Comparison of ENCODE assay signal across 8 mouse cellular contexts in the genomic region with DNA sequence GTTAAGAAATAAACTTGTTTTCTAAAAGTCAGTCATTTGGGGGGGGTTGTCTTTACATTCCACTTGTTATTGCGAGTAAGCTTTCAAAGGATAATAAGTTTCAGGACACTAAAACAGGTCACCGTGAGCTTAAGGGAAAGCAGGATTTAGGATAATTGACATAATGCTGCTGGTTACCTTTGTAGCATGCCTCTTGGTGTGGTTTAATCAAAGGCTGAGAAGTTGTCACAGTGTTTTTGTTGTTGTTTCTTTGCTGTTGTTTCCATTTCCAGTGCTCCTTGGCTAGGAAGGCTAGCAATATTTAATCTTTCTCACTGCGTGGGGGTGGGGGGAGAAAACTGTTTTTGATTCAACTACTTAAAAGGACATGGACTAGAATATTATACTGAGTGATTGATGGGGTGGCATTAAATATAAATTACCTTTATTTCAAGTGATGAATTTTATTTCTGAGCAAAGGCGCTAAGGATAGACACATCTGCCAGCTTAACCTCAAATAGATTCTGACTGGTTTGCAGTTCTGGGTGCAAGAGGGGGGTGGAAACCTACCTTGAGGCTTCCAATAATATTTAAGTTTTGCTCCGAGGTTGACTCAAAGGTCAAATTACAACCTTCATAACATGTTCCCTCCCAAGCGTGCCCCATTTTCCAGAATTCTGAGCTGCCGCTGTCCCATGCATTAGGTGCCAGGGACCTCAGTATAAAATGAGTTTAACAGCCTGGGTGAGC. TPM values are rescaled to one million over a fixed set of nuclear protein-coding genes. Genes with fewer than 3 reads are reported as not detected.
A peak's percentile ranks its signal among the peaks of the same experiment; 100 is the strongest.
DNase-seq lines count a peak whose midpoint lies in the region; ATAC-seq and TF ChIP-seq lines count a peak whose summit lies in the region.

No protein-coding gene starts in this region.

- no peaks in the 10 kb centered on the region for H3K27me3 ChIP-seq in CH12.LX (replicated peaks)
- no peaks in the 10 kb centered on the region for H3K27me3 ChIP-seq in hindbrain, embryonic 11.5 days (ENCODE audit: control insufficient read depth, insufficient read depth, low read length)
- no peaks in the 10 kb centered on the region for H3K27me3 ChIP-seq in liver, embryonic 12.5 days (replicated peaks)
- H3K27me3 ChIP-seq in stomach, postnatal 0 days (ENCODE audit: control insufficient read depth, insufficient read depth, low read length) = no peaks in the 10 kb centered on the region

- TF ChIP-seq CTCF in CH12.LX (conservative IDR thresholded peaks at IDR 0.05 in 1 of 2, IDR thresholded peaks at IDR 0.05 in 1 of 2; ENCODE audit: low read depth in 2 of 2, low read length in 2 of 2) = no peak
- no peak for TF ChIP-seq CTCF in stomach, postnatal 0 days (IDR thresholded peaks at IDR 0.05; ENCODE audit: low read depth)

- no peak for TF ChIP-seq RAD21 in CH12.LX (IDR thresholded peaks at IDR 0.05; ENCODE audit: low read depth, low read length)

- whole genome bisulfite sequencing in hindbrain, embryonic 11.5 days = 47% methylated on average over 7 of the region's 7 CpGs
- WGBS in liver, embryonic 12.5 days (ENCODE audit: insufficient replicate concordance) = 63% methylated on average over 7 of the region's 7 CpGs
- WGBS in stomach, postnatal 0 days = 67% methylated on average over 7 of the region's 7 CpGs

- H3K4me3 ChIP-seq in CH12.LX (replicated peaks in 1 of 3; ENCODE audit: low read depth in 2 of 3, low read length in 2 of 3, poor library complexity in 1 of 3) = peak overlapping the region in 1 of 3 experiments; percentile 70
- H3K4me3 ChIP-seq in hindbrain, embryonic 11.5 days (ENCODE audit: low read depth, low read length) = peak overlapping the region; percentile 98
- peak overlapping the region; percentile 8; the same call in 1 of the 2 replicates for H3K4me3 ChIP-seq in liver, embryonic 12.5 days
- H3K4me3 ChIP-seq in stomach, postnatal 0 days (ENCODE audit: low read depth, low read length) = peak overlapping the region; percentile 16; the same call in 1 of the 2 replicates

- H3K79me2 ChIP-seq in CH12.LX (replicated peaks; ENCODE audit: control insufficient read depth, extremely low read depth, insufficient read depth, poor library complexity, severe bottlenecking) = peaks cover 23% of the 10 kb centered on the region

- no peak overlapping the region for H3K9ac ChIP-seq in CH12.LX (ENCODE audit: insufficient read depth, low read depth)
- H3K9ac ChIP-seq in hindbrain, embryonic 11.5 days (ENCODE audit: low read depth, low read length) = peak overlapping the region; percentile 38
- H3K9ac ChIP-seq in liver, embryonic 12.5 days = no peak overlapping the region
- H3K9ac ChIP-seq in stomach, postnatal 0 days (ENCODE audit: low read length) = no peak overlapping the region

- peaks cover 6 to 30% of the 10 kb centered on the region in 2 experiments; a peak in 3 of 4 replicates for H3K4me1 ChIP-seq in CH12.LX (ENCODE audit: control insufficient read depth in 1 of 2, insufficient read depth in 2 of 2)
- H3K4me1 ChIP-seq in hindbrain, embryonic 11.5 days (replicated peaks; ENCODE audit: control insufficient read depth, insufficient read depth, low read length) = no peaks in the 10 kb centered on the region; the same call in 1 of the 2 replicates
- peaks cover 54% of the 10 kb centered on the region for H3K4me1 ChIP-seq in liver, embryonic 12.5 days
- H3K4me1 ChIP-seq in stomach, postnatal 0 days (replicated peaks; ENCODE audit: control insufficient read depth, insufficient read depth) = no peaks in the 10 kb centered on the region; the same call in 1 of the 2 replicates

- H3K36me3 ChIP-seq in CH12.LX (replicated peaks in 1 of 2; ENCODE audit: control insufficient read depth in 1 of 2, insufficient read depth in 1 of 2, low read length in 1 of 2) = peaks cover 11 to 22% of the 10 kb centered on the region in 2 experiments
- no peaks in the 10 kb centered on the region for H3K36me3 ChIP-seq in hindbrain, embryonic 11.5 days (ENCODE audit: control insufficient read depth, insufficient read depth, low read length)
- peaks cover 17% of the 10 kb centered on the region; the same call in 1 of the 2 replicates for H3K36me3 ChIP-seq in liver, embryonic 12.5 days
- no peaks in the 10 kb centered on the region for H3K36me3 ChIP-seq in stomach, postnatal 0 days (ENCODE audit: control insufficient read depth, insufficient read depth, low read length)

- in situ Hi-C loops in CH12.LX (cut with MboI; ENCODE audit: low pct_ligation_motif_present, low pct_unique_long_range_greater_than_20kb, low sequenced_read_pairs) = loop anchor here (10.0 kb wide), 2 partner anchors 181 to 381 kb away; no protein-coding TSS in a partner anchor

- no peak overlapping the region for H3K27ac ChIP-seq in CH12.LX (ENCODE audit: insufficient read depth, low read depth)
- 0 out of 2 replicates have a peak overlapping the region, but pooled peaks have one; percentile 24 for H3K27ac ChIP-seq in hindbrain, embryonic 11.5 days (ENCODE audit: low read depth, low read length)
- H3K27ac ChIP-seq in liver, embryonic 12.5 days = peak overlapping the region; percentile 53
- H3K27ac ChIP-seq in stomach, postnatal 0 days (replicated peaks) = 0 out of 2 replicates have a peak overlapping the region, but pooled peaks have one; percentile 35

- dilution Hi-C loops in CH12.LX (cut with MboI; ENCODE audit: extremely low pct_ligation_motif_present, extremely low pct_unique_long_range_greater_than_20kb, low sequenced_read_pairs) = no loop called here

- TF ChIP-seq EP300 in CH12.LX (IDR thresholded peaks at IDR 0.05; ENCODE audit: low read length) = no peak
- TF ChIP-seq EP300 in stomach, postnatal 0 days (optimal IDR thresholded peaks at IDR 0.05) = no peak

- H3K9me3 ChIP-seq in CH12.LX (replicated peaks; ENCODE audit: low read length) = no peaks in the 10 kb centered on the region
- H3K9me3 ChIP-seq in hindbrain, embryonic 11.5 days (ENCODE audit: control insufficient read depth, low read length) = no peaks in the 10 kb centered on the region
- H3K9me3 ChIP-seq in liver, embryonic 12.5 days (replicated peaks) = no peaks in the 10 kb centered on the region
- no peaks in the 10 kb centered on the region for H3K9me3 ChIP-seq in stomach, postnatal 0 days (ENCODE audit: control insufficient read depth, low read length)

- no peak overlapping the region for H3K4me2 ChIP-seq in CH12.LX (ENCODE audit: insufficient read depth, low read depth, poor library complexity, severe bottlenecking)
- peak overlapping the region; percentile 66 for H3K4me2 ChIP-seq in hindbrain, embryonic 11.5 days (replicated peaks; ENCODE audit: low read depth, low read length)
- peak overlapping the region; percentile 45 for H3K4me2 ChIP-seq in liver, embryonic 12.5 days
- H3K4me2 ChIP-seq in stomach, postnatal 0 days (replicated peaks; ENCODE audit: low read depth) = peak overlapping the region; percentile 44

- DNase-seq in cerebellum, postnatal 10 days = peak; percentile 14 to 31
- no peak for DNase-seq in cerebellum, adult 8-10 months
- DNase-seq in CH12.LX (ENCODE audit: extremely low read depth) = no peak
- peak; percentile 10 for DNase-seq in hindbrain, embryonic 11.5 days (ENCODE audit: low spot score)
- DNase-seq in stomach, postnatal 0 days (ENCODE audit: low spot score) = no peak
- no peak for DNase-seq in ovary, postnatal 10 days (ENCODE audit: low spot score)
- no peak for DNase-seq in right cerebral cortex, adult 18-20 months

- TF ChIP-seq POLR2A in CH12.LX (IDR thresholded peaks at IDR 0.05; ENCODE audit: low read depth, low read length) = no peak

- no peak for ATAC-seq in hindbrain, embryonic 11.5 days (ENCODE audit: low FRiP score)
- no peak for ATAC-seq in liver, embryonic 12.5 days
- ATAC-seq in stomach, postnatal 0 days (ENCODE audit: low FRiP score, low TSS enrichment) = no peak

TF ChIP-seq in CH12.LX, 34 proteins besides CTCF, POLR2A, EP300 and RAD21:
- peak; percentile 69 for TF ChIP-seq CHD2 (IDR thresholded peaks at IDR 0.05; ENCODE audit: low read length)
- TF ChIP-seq MYC (IDR thresholded peaks at IDR 0.05; ENCODE audit: low read depth, low read length) = no peak
- TF ChIP-seq MXI1 (IDR thresholded peaks at IDR 0.05; ENCODE audit: low read depth, low read length) = no peak
- 0 out of 2 replicates have a peak, but pooled peaks have one; percentile 31 for TF ChIP-seq CHD1 (IDR thresholded peaks at IDR 0.05; ENCODE audit: low read depth, low read length)
- TF ChIP-seq MAZ (IDR thresholded peaks at IDR 0.05; ENCODE audit: low read depth, low read length) = 0 out of 2 replicates have a peak, but pooled peaks have one; percentile 25
- TF ChIP-seq POLR2AphosphoS2 (IDR thresholded peaks at IDR 0.05; ENCODE audit: low read depth, low read length) = peak; percentile 80; the same call in 1 of the 2 replicates

RNA-seq across cellular contexts. Expression of gene Cited2, which starts 2.8 kb away (rescaled TPM):
- total RNA-seq in CH12.LX (2012; rRNA removed) (25.3 and 28.6 TPM in 2 replicates), CH12.LX (2014; rRNA removed) (22.6 and 23.7 TPM in 2 replicates)
- polyA plus RNA-seq in CH12.LX (2012; ENCODE audit: insufficient read length, low read depth) = 119 and 149 TPM in 2 replicates
- polyA plus RNA-seq in hindbrain, embryonic 11.5 days (2014; fragmentation: Nextera tagmentation; extraction: Ambion mirVana) = 109 and 121 TPM in 2 replicates
- polyA plus RNA-seq in liver, embryonic 12.5 days (2016; fragmentation: Nextera tagmentation; extraction: Ambion mirVana) = 35.3 and 36.7 TPM in 2 replicates
- polyA plus RNA-seq in stomach, postnatal 0 days (2015; fragmentation: Nextera tagmentation; extraction: Ambion mirVana) = 33.0 and 33.7 TPM in 2 replicates

Comparison
In these comparisons a context has a peak if more than half of its experiments do, and no peak if none do; other contexts are left out.
1. DNase-seq: peak in cerebellum, postnatal 10 days (2 of 2) and hindbrain, embryonic 11.5 days (single experiment); none in cerebellum, adult 8-10 months (single experiment), CH12.LX (single experiment), stomach, postnatal 0 days (single experiment), ovary, postnatal 10 days (single experiment) and right cerebral cortex, adult 18-20 months (single experiment).